Mouse (Mus musculus) bone marrow macrophage, adult 2 months (primary cell): Measurements from ENCODE around the gene Psg26. TPM values are rescaled to one million over a fixed set of nuclear protein-coding genes. Genes with fewer than 3 reads are reported as not detected.
"Not testable (repeated sequence)": the region's sequence is repeated elsewhere in the genome, so short reads cannot be mapped to it uniquely, and the experiment has no call there.

ENCODE experiments used
- H3K27ac ChIP-seq: 2 replicates; pipeline ENCODE4 v1.5.1; 2012; ENCODE audit warnings: low read depth, low read length; ENCODE audit not compliant: insufficient read depth
- H3K4me1 ChIP-seq: 2 replicates; pipeline ENCODE4 v1.6.1; 2012; ENCODE audit warnings: low read length; ENCODE audit not compliant: control insufficient read depth, insufficient read depth
- H3K4me3 ChIP-seq: 2 replicates; pipeline ENCODE4 v1.5.1; 2012; ENCODE audit warnings: mild to moderate bottlenecking, low read length, moderate library complexity; ENCODE audit not compliant: insufficient read depth
- CTCF ChIP-seq: IDR thresholded peaks from 2 replicates; pipeline ENCODE4 v1.5.1; 2012; ENCODE audit warnings: low read depth, mild to moderate bottlenecking, low read length, moderate library complexity
- POLR2A ChIP-seq: IDR thresholded peaks from 2 replicates; pipeline ENCODE4 v1.6.1; 2012; ENCODE audit warnings: mild to moderate bottlenecking, low read depth, low read length, borderline replicate concordance
- polyA plus RNA-seq: library from polyadenylated mRNA; stranded (reverse); fragments of >200 nt; gene quantifications from 2 replicates; pipeline ENCODE4 v1.2.4, GENCODE M21; 2012; ENCODE audit not compliant: missing spikeins, insufficient read depth, insufficient read length

Psg26 gene
- polyA plus RNA-seq, result not detected in 2 replicates

GRCm38 (mm10) chr7:18484077-18484476 lies at the start of gene Psg26:
TSS of gene Psg26 (minus strand) at chr7:18484177.
- Histone ChIP-seq H3K4me1 (no peaks in the 10 kb centered on the region), H3K27ac (no peak within 1 kb of the TSS), H3K4me3 (no peak within 1 kb of the TSS)
- TF ChIP-seq CTCF, result no peak
- no peak for TF ChIP-seq POLR2A

GRCm38 (mm10) chr7:18533420-18533819 lies 49.4 kb upstream of the Psg26 start:
- TF ChIP-seq CTCF (no peak), POLR2A (no peak)
- Histone ChIP-seq H3K27ac (no peak overlapping the region), H3K4me3 (no peak overlapping the region), H3K4me1 (no peaks in the 10 kb centered on the region)

DNA sequence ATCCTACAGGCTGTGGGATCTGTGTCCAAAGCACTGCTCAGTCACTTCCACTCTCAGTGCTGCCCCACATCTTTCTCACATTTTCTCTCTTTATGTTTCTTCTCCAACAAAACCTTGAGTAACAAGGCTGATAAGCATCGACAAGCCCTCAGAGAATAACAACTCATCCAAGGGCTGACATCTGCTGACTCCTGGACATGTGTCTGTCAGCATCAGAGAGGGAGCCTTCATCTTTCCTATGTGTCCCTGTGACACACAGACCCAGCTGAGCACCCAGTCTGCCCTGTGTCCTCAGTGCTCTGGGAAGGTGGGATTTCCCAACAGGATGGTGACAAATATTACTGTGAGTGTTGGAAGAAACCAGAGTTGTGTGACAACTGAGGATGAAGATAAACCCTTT lies 48.2 kb upstream of the Psg26 start, which contains the start of gene Psg25:
Gene Psg25, minus strand, starts transcription at position 101 of the 400 bp plus-strand sequence.
- Histone ChIP-seq H3K4me3 (no peak within 1 kb of the TSS), H3K4me1 (no peaks in the 10 kb centered on the region), H3K27ac (no peak within 1 kb of the TSS)
- TF ChIP-seq POLR2A, result no peak
- no peak for TF ChIP-seq CTCF

- Histone ChIP-seq H3K4me3 (no peak overlapping the region), H3K4me1 (no peaks in the 10 kb centered on the region), H3K27ac (no peak overlapping the region)
- TF ChIP-seq POLR2A (no peak), CTCF (no peak)
These were observed 40.7 kb upstream of the Psg26 start for GRCm38 (mm10) chr7:18524668-18525067.

- H3K27ac ChIP-seq, H3K4me1 ChIP-seq, H3K4me3 ChIP-seq: not testable (repeated sequence)
These were observed 28.9 kb upstream of the Psg26 start for GRCm38 (mm10) chr7:18512848-18513247.

DNA sequence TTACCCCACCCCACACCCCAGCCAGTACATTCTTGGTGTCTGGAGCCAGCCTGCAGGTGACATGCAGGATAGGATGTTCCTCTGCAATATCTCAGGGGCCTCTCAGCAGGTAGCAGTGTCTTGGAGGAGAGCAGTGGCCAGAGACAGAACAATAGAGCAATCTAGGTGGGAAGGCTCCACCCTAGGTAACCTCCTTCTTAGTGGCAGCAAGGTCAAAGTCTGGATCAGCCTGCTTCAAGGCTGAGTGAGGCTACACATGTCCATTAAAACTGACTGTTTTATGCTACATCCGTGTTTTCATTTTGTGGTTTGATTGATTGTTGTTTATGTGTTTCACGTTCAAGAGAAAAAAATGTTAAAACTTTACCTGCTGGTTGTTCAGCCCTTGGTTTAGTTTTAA lies 28.4 kb upstream of the Psg26 start:
- not testable (repeated sequence) for H3K27ac ChIP-seq, H3K4me3 ChIP-seq, H3K4me1 ChIP-seq

DNA sequence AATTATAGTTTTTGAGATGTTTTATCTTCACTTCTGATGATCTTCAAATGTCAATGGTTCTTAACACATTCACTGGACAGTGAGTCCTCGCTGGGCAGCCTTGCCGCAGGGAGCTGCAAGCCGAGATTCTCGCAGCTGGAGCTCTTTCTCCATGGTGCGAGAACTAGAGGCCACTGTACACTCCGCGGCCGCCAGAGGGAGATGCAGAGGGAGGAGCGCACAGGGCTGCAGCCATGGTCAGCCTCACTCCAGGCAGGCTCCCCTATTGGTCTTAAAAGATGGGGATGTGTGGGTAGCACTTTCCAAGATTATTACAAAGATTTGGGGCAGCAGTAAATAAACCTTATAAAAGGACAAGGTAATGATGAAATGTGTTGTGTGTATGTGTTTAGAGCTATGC lies 27.5 kb upstream of the Psg26 start:
- TF ChIP-seq CTCF (no peak), POLR2A (no peak)

DNA sequence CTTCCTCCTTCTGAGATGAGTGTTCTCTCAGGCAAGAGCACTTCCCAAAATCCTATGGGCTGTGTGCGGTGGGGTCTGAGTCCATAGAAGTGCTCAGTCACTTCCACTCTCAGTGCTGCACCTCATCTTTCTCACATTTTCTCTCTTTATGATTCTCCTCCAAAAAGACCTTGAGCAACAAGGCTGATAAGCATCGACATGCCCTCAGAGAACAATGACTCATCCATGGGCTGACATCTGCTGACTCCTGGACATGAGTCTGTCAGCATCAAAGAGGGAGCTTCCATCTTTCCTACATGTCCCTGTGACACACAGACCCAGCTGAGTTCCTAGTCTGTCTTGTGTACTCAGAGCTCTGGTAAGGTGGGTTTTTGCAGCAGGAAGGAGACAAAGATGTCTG lies 52.0 kb downstream of the Psg26 start, which contains the start of gene Psg28:
Gene Psg28, minus strand, starts transcription at position 101 of the 400 bp plus-strand sequence.
- not testable (repeated sequence) for H3K4me1 ChIP-seq, H3K27ac ChIP-seq, H3K4me3 ChIP-seq

More for the DNA sequence above, 27.5 kb upstream of the Psg26 start:
- Histone ChIP-seq H3K27ac (no peak overlapping the region), H3K4me1 (no peaks in the 10 kb centered on the region), H3K4me3 (no peak overlapping the region)

Other genes starting within 250 kb of the Psg26 start
- not detected in 2 replicates for gene Mill1, start 238.8 kb downstream of the Psg26 start, polyA plus RNA-seq
- not detected in 2 replicates for gene Psg18, start 129.2 kb downstream of the Psg26 start, polyA plus RNA-seq
- 0.41 TPM in 1 of 2 replicates, not detected in the other for gene Psg28, start 52.1 kb downstream of the Psg26 start, polyA plus RNA-seq
- not detected in 2 replicates for gene Psg25, start 48.1 kb upstream of the Psg26 start, polyA plus RNA-seq
- not detected in 2 replicates for gene Psg27, start 83.1 kb upstream of the Psg26 start, polyA plus RNA-seq
- gene Psg23, start 132.3 kb upstream of the Psg26 start, polyA plus RNA-seq, result not detected in 2 replicates
- gene Psg21, start 172.5 kb upstream of the Psg26 start, polyA plus RNA-seq, result not detected in 2 replicates
- gene Psg20, start 202.0 kb upstream of the Psg26 start, polyA plus RNA-seq, result not detected in 2 replicates
- gene Psg22, start 233.9 kb upstream of the Psg26 start, polyA plus RNA-seq, result not detected in 2 replicates